Mouse (Mus musculus) left cerebral cortex, postnatal 25 days (tissue): ENCODE measurements around the gene Aim2. TPM values are rescaled to one million over a fixed set of nuclear protein-coding genes. Genes with fewer than 3 reads are reported as not detected.
"Not testable (repeated sequence)": the region's sequence is repeated elsewhere in the genome, so short reads cannot be mapped to it uniquely, and the experiment has no call there.

Experiments
- DNase-seq, 2 experiments: peaks; one replicate each; pipeline ENCODE4 v3.0.0; 2022; ENCODE audit warnings: low spot score in 2 of 2, mixed read lengths in 1 of 2
- intact Hi-C: fragments of 180-260 bp; cut with DNase I; formaldehyde crosslinking; loops from one replicate; pipeline ENCODE4 v1.15.1; 2025
- total RNA-seq, 2 experiments: library from RNA; stranded (reverse); gene quantifications; 2 replicates each; pipeline ENCODE4 v1.2.3; 2021

The Aim2 gene
- total RNA-seq = 1 to 10 TPM; 1.6 to 2.5 TPM

- intact Hi-C loops = no loop called here
- DNase-seq = no peak
Measured at GRCm38 (mm10) chr1:173350372-173350957, at the start of gene Aim2. Aim2 (plus strand) TSS chr1:173350879.

GRCm38 (mm10) chr1:173302795-173303194 lies 47.9 kb upstream of the Aim2 start:
- intact Hi-C loops, DNase-seq: not testable (repeated sequence)

- intact Hi-C loops, DNase-seq: not testable (repeated sequence)
Measured at GRCm38 (mm10) chr1:173313535-173314050, 37.1 kb upstream of the Aim2 start.

GRCm38 (mm10) chr1:173315725-173316124 lies 35.0 kb upstream of the Aim2 start:
- intact Hi-C loops = no loop called here
- DNase-seq = no peak

- no peak for DNase-seq
- intact Hi-C loops = no loop called here
Measured at GRCm38 (mm10) chr1:173317925-173318477, 32.7 kb upstream of the Aim2 start.

GRCm38 (mm10) chr1:173321593-173322248 lies 29.0 kb upstream of the Aim2 start:
- no peak for DNase-seq
- intact Hi-C loops = loop anchor here (5.0 to 10.0 kb wide), 4 partner anchors 76 to 907 kb away; partner anchors contain the start of gene Cfap45

- peak in 1 of 2 experiments; percentile 77 for DNase-seq
- intact Hi-C loops = loop anchor here (5.0 to 10.0 kb wide), 4 partner anchors 75 to 907 kb away; partner anchors contain the start of gene Cfap45
Measured at GRCm38 (mm10) chr1:173322249-173322627, 28.4 kb upstream of the Aim2 start.

- intact Hi-C loops = loop anchor here (1.0 to 10.0 kb wide), 5 partner anchors 53 to 909 kb away; partner anchors contain the start of gene Cfap45
- DNase-seq = peak in 1 of 2 experiments; percentile 45
Measured at GRCm38 (mm10) chr1:173323839-173324585, 26.7 kb upstream of the Aim2 start.

GRCm38 (mm10) chr1:173324961-173325360 lies 25.7 kb upstream of the Aim2 start:
- intact Hi-C loops = loop anchor here (1.0 to 10.0 kb wide), 5 partner anchors 52 to 910 kb away; partner anchors contain the start of gene Cfap45
- no peak for DNase-seq

GRCm38 (mm10) chr1:173325395-173325794 lies 25.3 kb upstream of the Aim2 start:
- intact Hi-C loops = loop anchor here (10.0 kb wide), 2 partner anchors 801 to 911 kb away; partner anchors contain the start of gene Cfap45
- no peak for DNase-seq

GRCm38 (mm10) chr1:173326552-173326951 lies 24.1 kb upstream of the Aim2 start:
- intact Hi-C loops = loop anchor here (10.0 kb wide), 2 partner anchors 802 to 912 kb away; partner anchors contain the start of gene Cfap45

GRCm38 (mm10) chr1:173328446-173328845 lies 22.2 kb upstream of the Aim2 start:
- intact Hi-C loops = loop anchor here (10.0 kb wide), 2 partner anchors 804 to 914 kb away; partner anchors contain the start of gene Cfap45
- DNase-seq = no peak

More at GRCm38 (mm10) chr1:173326552-173326951, 24.1 kb upstream of the Aim2 start:
- no peak for DNase-seq

GRCm38 (mm10) chr1:173329185-173329584 lies 21.5 kb upstream of the Aim2 start:
- intact Hi-C loops = loop anchor here (10.0 kb wide), 2 partner anchors 804 to 914 kb away; partner anchors contain the start of gene Cfap45
- DNase-seq = no peak

GRCm38 (mm10) chr1:173329743-173330142 lies 20.9 kb upstream of the Aim2 start:
- no peak for DNase-seq
- intact Hi-C loops = loop anchor here (10.0 kb wide), 2 partner anchors 805 to 915 kb away; partner anchors contain the start of gene Cfap45

GRCm38 (mm10) chr1:173332418-173332817 lies 18.3 kb upstream of the Aim2 start:
- intact Hi-C loops = no loop called here
- DNase-seq = no peak

- intact Hi-C loops = no loop called here
- no peak for DNase-seq
Measured at GRCm38 (mm10) chr1:173333312-173334253, 17.1 kb upstream of the Aim2 start, which contains the start of gene Ackr1. Ackr1 (minus strand) TSS chr1:173333750.

- intact Hi-C loops = no loop called here
- DNase-seq = no peak
Measured at GRCm38 (mm10) chr1:173335903-173336302, 14.8 kb upstream of the Aim2 start.

GRCm38 (mm10) chr1:173337008-173337407 lies 13.7 kb upstream of the Aim2 start:
- intact Hi-C loops = no loop called here
- DNase-seq = peak; percentile 30 to 82
